Mouse (Mus musculus) megakaryocyte, embryonic 14.5 days (primary cell): Measurements from ENCODE around the gene Atraid.

Experiments
- FLI1 ChIP-seq: IDR thresholded peaks from 2 replicates; pipeline ENCODE4 v1.6.1; 2012; ENCODE audit warnings: low read length, inconsistent platforms, mixed read lengths
- GATA1 ChIP-seq: IDR thresholded peaks from 3 replicates; pipeline ENCODE4 v1.6.1; 2012; ENCODE audit warnings: mixed read lengths, low read length, inconsistent platforms, borderline replicate concordance

- no peak for TF ChIP-seq GATA1
- TF ChIP-seq FLI1, result no peak
Observed at GRCm38 (mm10) chr5:31000122-31000521, 48.0 kb upstream of the Atraid start.
